Mouse (Mus musculus) CH12.LX (cell line): ENCODE measurements around the gene Olfr578. TPM values are rescaled to one million over a fixed set of nuclear protein-coding genes. Genes with fewer than 3 reads are reported as not detected.

Experiments
- DNase-seq: peaks from one replicate; pipeline ENCODE4 v3.0.0-alpha.2; 2013; ENCODE audit errors: extremely low read depth
- H3K27ac ChIP-seq: 2 replicates; pipeline ENCODE4 v1.5.1; 2012; ENCODE audit warnings: low read depth, mild to moderate bottlenecking, control low read depth, moderate library complexity; ENCODE audit not compliant: insufficient read depth
- H3K27me3 ChIP-seq: replicated peaks from 2 replicates; pipeline ENCODE3; 2012; ENCODE audit warnings: inconsistent platforms
- H3K36me3 ChIP-seq, 2 experiments: replicated peaks in 1 of 2; 2 replicates each; pipeline versions ENCODE3 to v1.6.1; 2012; ENCODE audit warnings: inconsistent platforms in 1 of 2, low read length in 1 of 2, mild to moderate bottlenecking in 1 of 2, mixed read lengths in 1 of 2, moderate library complexity in 1 of 2; ENCODE audit not compliant: control insufficient read depth in 1 of 2, insufficient read depth in 1 of 2
- H3K4me1 ChIP-seq, 2 experiments: 2 replicates each; pipeline ENCODE4 v1.6.1; 2012; ENCODE audit warnings: inconsistent platforms in 1 of 2, moderate library complexity in 1 of 2; ENCODE audit not compliant: insufficient read depth in 2 of 2, control insufficient read depth in 1 of 2
- H3K4me2 ChIP-seq: 2 replicates; pipeline ENCODE4 v1.6.1; 2012; ENCODE audit warnings: low read depth, mild to moderate bottlenecking, control low read depth; ENCODE audit not compliant: poor library complexity, insufficient read depth, severe bottlenecking
- H3K4me3 ChIP-seq, 3 experiments: fragments of 150-350 bp in 1 of 3; sonication (generic) in 1 of 3; replicated peaks in 1 of 3; 2 replicates each; pipeline versions ENCODE3 to v1.5.1; 2011 to 2012; ENCODE audit warnings: low read depth in 2 of 3, low read length in 2 of 3, mild to moderate bottlenecking in 2 of 3, moderate library complexity in 2 of 3, control low read depth in 1 of 3, improper control_type of control experiment in 1 of 3, inconsistent platforms in 1 of 3, mixed read lengths in 1 of 3; ENCODE audit not compliant: poor library complexity in 1 of 3
- H3K79me2 ChIP-seq: replicated peaks from 2 replicates; pipeline ENCODE4 v1.6.1; 2012; ENCODE audit warnings: mild to moderate bottlenecking, moderate library complexity; ENCODE audit not compliant: control insufficient read depth, poor library complexity, insufficient read depth, severe bottlenecking; ENCODE audit errors: extremely low read depth
- H3K9ac ChIP-seq: 2 replicates; pipeline ENCODE4 v1.6.1; 2012; ENCODE audit warnings: low read depth, mild to moderate bottlenecking, control low read depth, moderate library complexity; ENCODE audit not compliant: insufficient read depth
- H3K9me3 ChIP-seq: replicated peaks from 2 replicates; pipeline ENCODE3; 2012; ENCODE audit warnings: low read length, inconsistent platforms, mixed read lengths
- CTCF ChIP-seq, 2 experiments: IDR thresholded peaks in 1 of 2; conservative IDR thresholded peaks in 1 of 2; 2 replicates each; pipeline ENCODE4 v1.5.1; 2011 to 2012; ENCODE audit warnings: low read depth in 2 of 2, low read length in 2 of 2, improper control_type of control experiment in 1 of 2, inconsistent platforms in 1 of 2, mild to moderate bottlenecking in 1 of 2, moderate library complexity in 1 of 2
- E2F4 ChIP-seq: IDR thresholded peaks from 2 replicates; pipeline ENCODE4 v1.6.1; 2011; ENCODE audit warnings: low read depth, low read length, improper control_type of control experiment; ENCODE audit not compliant: insufficient replicate concordance
- EP300 ChIP-seq: IDR thresholded peaks from 2 replicates; pipeline ENCODE4 v1.6.1; 2011; ENCODE audit warnings: low read length, improper control_type of control experiment
- ETS1 ChIP-seq: conservative IDR thresholded peaks from 2 replicates; pipeline ENCODE4 v1.6.1; 2012; ENCODE audit warnings: low read depth, mild to moderate bottlenecking, inconsistent platforms, low read length, improper control_type of control experiment, moderate library complexity
- HCFC1 ChIP-seq: IDR thresholded peaks from 2 replicates; pipeline ENCODE4 v1.6.1; 2012; ENCODE audit warnings: low read depth, mild to moderate bottlenecking, inconsistent platforms, low read length, improper control_type of control experiment
- IRF4 ChIP-seq: IDR thresholded peaks from 2 replicates; pipeline ENCODE4 v1.6.1; 2014; ENCODE audit warnings: low read depth, mild to moderate bottlenecking, inconsistent platforms, low read length, improper control_type of control experiment
- JUN ChIP-seq: IDR thresholded peaks from 2 replicates; pipeline ENCODE4 v1.6.1; 2011; ENCODE audit warnings: low read depth, mild to moderate bottlenecking, low read length, improper control_type of control experiment, moderate library complexity; ENCODE audit not compliant: insufficient read depth
- MAFK ChIP-seq: IDR thresholded peaks from 2 replicates; pipeline ENCODE4 v1.6.1; 2011; ENCODE audit warnings: low read length, improper control_type of control experiment; ENCODE audit not compliant: insufficient replicate concordance
- MAX ChIP-seq: IDR thresholded peaks from 2 replicates; pipeline ENCODE4 v1.6.1; 2011; ENCODE audit warnings: low read length, improper control_type of control experiment
- MAZ ChIP-seq: IDR thresholded peaks from 2 replicates; pipeline ENCODE4 v1.6.1; 2012; ENCODE audit warnings: low read depth, mild to moderate bottlenecking, inconsistent platforms, low read length, improper control_type of control experiment, moderate library complexity
- NRF1 ChIP-seq: IDR thresholded peaks from 2 replicates; pipeline ENCODE4 v1.6.1; 2014; ENCODE audit warnings: low read depth, mild to moderate bottlenecking, inconsistent platforms, low read length, improper control_type of control experiment, moderate library complexity
- RAD21 ChIP-seq: IDR thresholded peaks from 2 replicates; pipeline ENCODE4 v1.6.1; 2011; ENCODE audit warnings: low read depth, mild to moderate bottlenecking, low read length, improper control_type of control experiment, moderate library complexity
- RCOR1 ChIP-seq: conservative IDR thresholded peaks from 2 replicates; pipeline ENCODE4 v1.6.1; 2012; ENCODE audit warnings: low read depth, mild to moderate bottlenecking, inconsistent platforms, low read length, improper control_type of control experiment
- SMC3 ChIP-seq: IDR thresholded peaks from 2 replicates; pipeline ENCODE4 v1.6.1; 2011; ENCODE audit warnings: low read depth, low read length, improper control_type of control experiment
- TBP ChIP-seq: conservative IDR thresholded peaks from 2 replicates; pipeline ENCODE4 v1.6.1; 2011; ENCODE audit warnings: low read depth, low read length, improper control_type of control experiment
- UBTF ChIP-seq: IDR thresholded peaks from 2 replicates; pipeline ENCODE4 v1.6.1; 2012; ENCODE audit warnings: low read depth, mild to moderate bottlenecking, inconsistent platforms, low read length, improper control_type of control experiment, moderate library complexity
- ZKSCAN1 ChIP-seq: IDR thresholded peaks from 2 replicates; pipeline ENCODE4 v1.6.1; 2012; ENCODE audit warnings: low read depth, inconsistent platforms, low read length, improper control_type of control experiment, borderline replicate concordance
- ZMIZ1 ChIP-seq: IDR thresholded peaks from 2 replicates; pipeline ENCODE4 v1.6.1; 2012; ENCODE audit warnings: low read depth, mild to moderate bottlenecking, inconsistent platforms, low read length, improper control_type of control experiment
- ZNF384 ChIP-seq: IDR thresholded peaks from 2 replicates; pipeline ENCODE4 v1.6.1; 2012; ENCODE audit warnings: low read depth, low read length, improper control_type of control experiment, inconsistent platforms
- dilution Hi-C: fragments of 300-500 bp; cut with MboI; formaldehyde crosslinking; loops from 2 replicates; pipeline ENCODE4 v1.14.3; 2020; ENCODE audit warnings: low sequenced_read_pairs; ENCODE audit not compliant: extremely low pct_unique_long_range_greater_than_20kb, extremely low pct_ligation_motif_present
- in situ Hi-C: fragments of 300-500 bp; cut with MboI; formaldehyde crosslinking; loops from 3 replicates; pipeline ENCODE4 v1.14.3; 2019; ENCODE audit warnings: low sequenced_read_pairs, low pct_ligation_motif_present, low pct_unique_long_range_greater_than_20kb, mixed read lengths
- polyA plus RNA-seq: library from polyadenylated mRNA; unstranded; fragments of >175 nt; gene quantifications from 2 replicates; pipeline ENCODE4 v1.2.1, GENCODE M21; 2012; ENCODE audit warnings: low read depth; ENCODE audit not compliant: insufficient read length
- total RNA-seq, 2 experiments: library from RNA; depleted of rRNA; stranded (reverse); fragments of 300-350 nt in 1 of 2; fragments of >200 nt in 1 of 2; gene quantifications; 2 replicates each; pipeline ENCODE4 v1.2.3; 2012 to 2014

Gene Olfr578
- total and polyA plus RNA-seq, 3 experiments, result not detected

GRCm38 (mm10) chr7:102974399-102974798 lies 14.7 kb downstream of the Olfr578 start:
- in situ Hi-C loops (no loop called here), dilution Hi-C loops (no loop called here)
- H3K4me3 ChIP-seq, result no peak overlapping the region
- no peaks in the 10 kb centered on the region for H3K27me3 ChIP-seq
- TF ChIP-seq NRF1 (no peak), JUN (no peak), ZKSCAN1 (no peak), CTCF (conservative IDR thresholded peaks at IDR 0.05 in 1 of 2, IDR thresholded peaks at IDR 0.05 in 1 of 2; ENCODE audit: low read depth in 2 of 2, low read length in 2 of 2) (no peak), ZNF384 (no peak), HCFC1 (no peak)
- H3K79me2 ChIP-seq, result no peaks in the 10 kb centered on the region
- H3K9me3 ChIP-seq, result no peaks in the 10 kb centered on the region
- no peaks in the 10 kb centered on the region for H3K4me1 ChIP-seq
- no peak for DNase-seq
- H3K36me3 ChIP-seq, result no peaks in the 10 kb centered on the region
- no peak overlapping the region for H3K9ac ChIP-seq
- H3K27ac ChIP-seq, result no peak overlapping the region
- no peak overlapping the region for H3K4me2 ChIP-seq

- Histone ChIP-seq H3K4me2 (no peak within 1 kb of the TSS), H3K4me3 (no peak within 1 kb of the TSS), H3K9me3 (no peaks in the 10 kb centered on the region), H3K9ac (no peak within 1 kb of the TSS), H3K27ac (no peak within 1 kb of the TSS)
- in situ Hi-C loops (no loop called here), dilution Hi-C loops (no loop called here)
- TF ChIP-seq MAX (no peak), E2F4 (no peak), ZMIZ1 (no peak), MAFK (no peak), TBP (no peak), ETS1 (no peak), SMC3 (no peak), MAZ (no peak), IRF4 (no peak), EP300 (no peak), UBTF (no peak), RCOR1 (no peak), RAD21 (no peak), NRF1 (no peak)
- TF ChIP-seq, all 38 proteins: peak for 0
- Histone ChIP-seq H3K4me1 (no peaks in the 10 kb centered on the region), H3K27me3 (no peaks in the 10 kb centered on the region), H3K79me2 (no peaks in the 10 kb centered on the region), H3K36me3 (no peaks in the 10 kb centered on the region)
- DNase-seq, result no peak
Measured at GRCm38 (mm10) chr7:102962360-102962759, 26.8 kb downstream of the Olfr578 start, which contains the start of gene Olfr576. Olfr576 (plus strand) TSS chr7:102962660.
